In the genomic region with DNA sequence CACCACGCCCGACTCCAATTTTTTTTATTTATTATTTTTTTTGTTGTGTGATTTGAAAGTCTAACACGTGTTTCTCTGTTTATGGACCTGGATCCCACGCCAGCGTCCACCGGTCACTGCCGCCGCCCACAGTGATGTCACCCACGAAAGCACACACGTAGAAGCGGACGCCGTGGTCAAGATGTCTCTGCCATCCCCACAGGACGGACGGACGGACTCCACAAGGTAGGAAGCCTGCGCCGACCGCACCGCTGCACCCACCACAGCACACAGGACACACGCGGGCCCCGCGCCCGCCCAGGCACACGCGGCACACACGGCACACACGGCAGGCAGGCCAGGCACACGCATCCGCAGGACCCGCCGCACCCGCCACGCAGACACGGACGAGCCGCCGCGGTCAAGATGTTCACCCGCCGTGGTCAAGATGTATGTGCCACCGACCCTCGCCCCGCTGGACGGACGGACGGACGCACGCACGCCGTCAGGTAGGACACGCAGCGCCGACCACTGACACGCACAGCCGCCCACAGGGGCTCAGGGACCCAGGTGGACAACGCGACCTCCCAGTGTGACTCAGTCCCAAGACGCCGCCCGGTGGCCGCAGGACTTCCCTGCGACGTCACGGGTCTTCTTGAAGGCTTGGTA, we compare ENCODE assay signal across 8 mouse cellular contexts. TPM values are rescaled to one million over a fixed set of nuclear protein-coding genes. Genes with fewer than 3 reads are reported as not detected.
DNase-seq lines count a peak whose midpoint lies in the region; ATAC-seq lines count a peak whose summit lies in the region.
"Not testable (repeated sequence)": the region's sequence is repeated elsewhere in the genome, so short reads cannot be mapped to it uniquely, and the experiment has no call there.

No protein-coding gene starts in this region.

- peak; percentile 51 for ATAC-seq in frontal cortex, adult (ENCODE audit: low TSS enrichment)
- peak; percentile 78 for ATAC-seq in hindbrain, embryonic 11.5 days (ENCODE audit: low FRiP score)

- H3K9ac ChIP-seq in hindbrain, embryonic 11.5 days (ENCODE audit: low read depth, low read length) = not testable (repeated sequence)

- peaks cover 15% of the 10 kb centered on the region for H3K36me3 ChIP-seq in hindbrain, embryonic 11.5 days (ENCODE audit: control insufficient read depth, insufficient read depth, low read length)

- peak; percentile 63 for DNase-seq in MN1 (ENCODE audit: low spot score)
- DNase-seq in cerebellum, postnatal 10 days = peak; percentile 59 to 79
- DNase-seq in hindbrain, embryonic 11.5 days (ENCODE audit: low spot score) = peak; percentile 41
- peak; percentile 61 to 76 for DNase-seq in layer of hippocampus, postnatal 10 days (ENCODE audit: low spot score in 2 of 2)
- DNase-seq in lung, postnatal 4 days = peak; percentile 73 to 77
- DNase-seq in retina, postnatal 1 day = peak; percentile 70
- DNase-seq in urinary bladder, postnatal 10 days (ENCODE audit: low spot score) = peak; percentile 89

- not testable (repeated sequence) for H3K4me3 ChIP-seq in hindbrain, embryonic 11.5 days (ENCODE audit: low read depth, low read length)

- H3K4me2 ChIP-seq in hindbrain, embryonic 11.5 days (replicated peaks; ENCODE audit: low read depth, low read length) = not testable (repeated sequence)

- H3K4me1 ChIP-seq in hindbrain, embryonic 11.5 days (replicated peaks; ENCODE audit: control insufficient read depth, insufficient read depth, low read length) = not testable (repeated sequence)

- H3K27me3 ChIP-seq in hindbrain, embryonic 11.5 days (ENCODE audit: control insufficient read depth, insufficient read depth, low read length) = not testable (repeated sequence)

- H3K9me3 ChIP-seq in hindbrain, embryonic 11.5 days (ENCODE audit: control insufficient read depth, low read length) = peaks cover 14% of the 10 kb centered on the region

- 86% methylated on average over 66 of the region's 66 CpGs for WGBS in hindbrain, embryonic 11.5 days

- 0 out of 2 replicates have a peak overlapping the region, but pooled peaks have one; percentile 1 for H3K27ac ChIP-seq in hindbrain, embryonic 11.5 days (ENCODE audit: low read depth, low read length)

RNA-seq across cellular contexts. Expression of a gene that starts 9.2 kb away (rescaled TPM):
- 174 and 175 TPM in 2 replicates for polyA plus RNA-seq in hindbrain, embryonic 11.5 days (2014; fragmentation: Nextera tagmentation; extraction: Ambion mirVana)
- 100 to 1,000 TPM; 327 to 366 TPM for total RNA-seq in layer of hippocampus, postnatal 10 days (2021)
